Mouse (Mus musculus) heart, embryonic 11.5 days (tissue): ENCODE measurements around the gene Gm20696. TPM values are rescaled to one million over a fixed set of nuclear protein-coding genes. Genes with fewer than 3 reads are reported as not detected.

Experiments
- ATAC-seq: fragments of 200-750 bp; cut with Nextera tagmentation; replicated peaks from 2 replicates; pipeline ENCODE4 v1.8.0; 2017; ENCODE audit warnings: moderate library complexity; ENCODE audit not compliant: insufficient number of reproducible peaks, low FRiP score, low TSS enrichment
- H3K27ac ChIP-seq: fragments of 300-500 bp; sonication (generic); 2 replicates; pipeline ENCODE4 v1.5.1; 2014; ENCODE audit warnings: mild to moderate bottlenecking, low read depth, low read length
- H3K27me3 ChIP-seq: fragments of 300-500 bp; sonication (generic); 2 replicates; pipeline ENCODE4 v1.6.1; 2014; ENCODE audit warnings: mild to moderate bottlenecking, low read length, mixed read lengths; ENCODE audit not compliant: control insufficient read depth, insufficient read depth
- H3K36me3 ChIP-seq: fragments of 300-500 bp; sonication (generic); 2 replicates; pipeline ENCODE4 v1.6.1; 2014; ENCODE audit warnings: mild to moderate bottlenecking, low read length, moderate library complexity, mixed read lengths; ENCODE audit not compliant: control insufficient read depth, insufficient read depth
- H3K4me1 ChIP-seq: fragments of 300-500 bp; sonication (generic); 2 replicates; pipeline ENCODE4 v1.6.1; 2014; ENCODE audit warnings: low read length; ENCODE audit not compliant: control insufficient read depth, insufficient read depth
- H3K4me2 ChIP-seq: fragments of 300-500 bp; sonication (generic); 2 replicates; pipeline ENCODE4 v1.6.1; 2014; ENCODE audit warnings: mild to moderate bottlenecking, moderate library complexity
- H3K4me3 ChIP-seq: fragments of 300-500 bp; sonication (generic); 2 replicates; pipeline ENCODE4 v1.5.1; 2014; ENCODE audit warnings: low read depth, low read length
- H3K9ac ChIP-seq: fragments of 300-500 bp; sonication (generic); 2 replicates; pipeline ENCODE4 v1.6.1; 2014; ENCODE audit warnings: mild to moderate bottlenecking, low read depth, low read length, moderate library complexity
- H3K9me3 ChIP-seq: fragments of 300-500 bp; sonication (generic); replicated peaks from 2 replicates; pipeline ENCODE4 v1.6.1; 2016; ENCODE audit warnings: low read length; ENCODE audit not compliant: control insufficient read depth
- WGBS: fragments of 180-500 bp; shearing (Covaris S2); extraction: QIAGEN DNeasy Blood & Tissue Kit; methylation state at CpG from one replicate; pipeline ENCODE4 v1.1.7; 2014; ENCODE audit not compliant: insufficient replicate concordance; 5-methylcytosine and 5-hydroxymethylcytosine counted together
- polyA plus RNA-seq: library from polyadenylated mRNA; unstranded; fragments of >200 nt; fragmentation: Nextera tagmentation; extraction: Ambion mirVana; gene quantifications from 2 replicates; pipeline ENCODE4 v1.2.1, GENCODE M21; 2014

The Gm20696 gene
- polyA plus RNA-seq, 1 experiment from 2014 or later = 4.0 TPM

- Histone ChIP-seq H3K4me3 (no peak overlapping the region), H3K9ac (no peak overlapping the region), H3K9me3 (no peaks in the 10 kb centered on the region), H3K27ac (no peak overlapping the region), H3K36me3 (no peaks in the 10 kb centered on the region), H3K4me2 (no peak overlapping the region), H3K4me1 (no peaks in the 10 kb centered on the region), H3K27me3 (no peaks in the 10 kb centered on the region)
- no peak for ATAC-seq
- 80% methylated on average over 3 of the region's 3 CpGs for WGBS
Measured at GRCm38 (mm10) chr6:99564766-99565165, 101.8 kb downstream of the Gm20696 start.

DNA sequence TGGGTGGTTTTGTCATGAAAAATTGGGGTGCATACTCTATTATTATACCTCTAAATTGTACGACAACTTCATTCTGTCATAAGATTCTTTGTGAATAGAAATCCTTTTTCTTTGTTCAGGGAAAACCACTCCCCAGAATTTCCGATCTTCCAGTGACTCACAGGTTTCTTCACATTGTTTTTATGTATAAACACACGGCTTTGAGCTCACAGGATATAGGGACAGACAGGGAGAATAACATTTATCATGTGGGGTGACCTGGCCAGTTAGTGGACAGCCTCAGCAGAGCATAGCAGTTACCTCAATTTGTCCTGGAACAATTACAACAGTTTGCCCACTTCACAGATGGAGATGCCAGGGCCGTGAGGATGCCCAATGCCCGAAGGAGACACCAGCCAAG lies 109.6 kb downstream of the Gm20696 start:
- H3K4me3 ChIP-seq = no peak overlapping the region
- H3K4me2 ChIP-seq = no peak overlapping the region
- 75% methylated on average over 5 of the region's 5 CpGs for WGBS
- H3K36me3 ChIP-seq = no peaks in the 10 kb centered on the region
- no peaks in the 10 kb centered on the region for H3K27me3 ChIP-seq
- no peaks in the 10 kb centered on the region for H3K4me1 ChIP-seq
- H3K9me3 ChIP-seq = no peaks in the 10 kb centered on the region
- H3K9ac ChIP-seq = no peak overlapping the region
- no peak overlapping the region for H3K27ac ChIP-seq
- no peak for ATAC-seq

DNA sequence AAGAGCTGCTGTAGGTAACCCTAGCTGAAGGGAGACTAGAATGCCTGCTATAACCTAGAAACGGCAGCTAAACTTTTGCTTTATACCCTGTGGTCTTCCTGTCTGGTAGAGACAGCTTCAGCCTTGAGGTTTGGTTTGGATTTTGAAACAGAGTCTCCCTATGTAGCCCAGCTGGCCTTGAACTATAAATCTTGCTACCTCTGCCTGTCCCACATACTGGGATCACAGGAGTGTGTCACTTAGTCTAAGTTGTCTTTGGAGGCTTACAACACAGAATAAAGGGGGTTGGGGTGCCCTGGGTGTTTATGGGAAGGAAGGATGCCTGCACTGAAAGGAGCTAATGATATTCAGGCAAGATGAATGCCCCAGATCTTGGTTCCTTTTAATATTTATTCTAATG lies 113.8 kb downstream of the Gm20696 start:
- no peak overlapping the region for H3K27ac ChIP-seq
- 68% methylated on average over 1 of the region's 1 CpGs for WGBS
- H3K27me3 ChIP-seq = no peaks in the 10 kb centered on the region
- no peaks in the 10 kb centered on the region for H3K36me3 ChIP-seq
- no peak overlapping the region for H3K4me3 ChIP-seq
- no peak overlapping the region for H3K4me2 ChIP-seq
- H3K9ac ChIP-seq = no peak overlapping the region
- no peaks in the 10 kb centered on the region for H3K9me3 ChIP-seq
- H3K4me1 ChIP-seq = no peaks in the 10 kb centered on the region
- no peak for ATAC-seq

- no peak overlapping the region for H3K9ac ChIP-seq
- WGBS = 73% methylated on average over 2 of the region's 2 CpGs
- no peak overlapping the region for H3K4me2 ChIP-seq
- H3K4me3 ChIP-seq = no peak overlapping the region
- H3K27me3 ChIP-seq = no peaks in the 10 kb centered on the region
- no peak overlapping the region for H3K27ac ChIP-seq
- no peak for ATAC-seq
- no peaks in the 10 kb centered on the region for H3K4me1 ChIP-seq
- H3K9me3 ChIP-seq = no peaks in the 10 kb centered on the region
- no peaks in the 10 kb centered on the region for H3K36me3 ChIP-seq
Measured at GRCm38 (mm10) chr6:99546416-99546815, 120.2 kb downstream of the Gm20696 start.

- H3K27me3 ChIP-seq = no peaks in the 10 kb centered on the region
- no peaks in the 10 kb centered on the region for H3K4me1 ChIP-seq
- ATAC-seq = no peak
- H3K36me3 ChIP-seq = no peaks in the 10 kb centered on the region
- no peak overlapping the region for H3K4me2 ChIP-seq
- H3K4me3 ChIP-seq = no peak overlapping the region
- no peaks in the 10 kb centered on the region for H3K9me3 ChIP-seq
- H3K27ac ChIP-seq = no peak overlapping the region
- H3K9ac ChIP-seq = no peak overlapping the region
- 76% methylated on average over 6 of the region's 6 CpGs for WGBS
Measured at GRCm38 (mm10) chr6:99545437-99545836, 121.2 kb downstream of the Gm20696 start.

DNA sequence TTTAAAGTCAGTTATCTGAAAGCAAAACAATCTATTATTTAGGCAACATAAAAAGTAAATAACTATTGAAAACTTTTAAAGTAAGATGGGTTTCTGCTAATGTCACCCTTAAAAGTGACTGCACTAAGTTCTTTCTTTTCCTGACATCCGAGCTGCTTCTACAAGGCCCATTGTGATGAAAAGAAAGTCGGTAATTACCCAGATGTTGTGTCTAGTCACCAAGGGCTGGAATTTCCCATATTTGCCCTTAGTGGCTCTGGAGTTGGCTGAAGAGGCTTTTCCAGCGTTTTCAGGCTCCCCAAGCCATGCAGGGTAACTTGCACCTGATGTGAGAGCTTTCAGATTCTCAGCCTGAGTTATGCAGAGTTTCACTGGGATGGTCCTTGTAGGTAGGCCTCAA lies 125.5 kb downstream of the Gm20696 start:
- no peak overlapping the region for H3K9ac ChIP-seq
- WGBS = 46% methylated on average over 3 of the region's 3 CpGs
- no peak for ATAC-seq

DNA sequence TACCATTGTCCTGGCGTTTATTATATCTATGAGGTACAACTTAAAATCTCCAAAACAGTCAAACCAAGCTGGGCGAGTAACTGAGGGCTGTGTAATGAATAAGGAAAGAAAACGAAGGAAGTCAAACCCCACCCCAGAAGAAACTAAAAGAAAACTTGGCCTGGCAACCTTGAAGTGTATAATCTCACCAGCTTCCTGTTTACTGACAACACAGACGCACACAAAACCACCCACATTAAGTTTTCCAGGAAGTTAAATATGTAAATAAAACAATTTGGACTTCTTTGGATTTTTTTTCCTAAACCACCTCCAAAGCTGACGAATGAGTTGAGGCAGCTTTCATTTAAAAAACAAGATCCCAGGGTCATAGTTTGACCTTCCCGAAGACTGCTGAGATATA lies 125.9 kb downstream of the Gm20696 start:
- Histone ChIP-seq H3K27me3 (no peaks in the 10 kb centered on the region), H3K9ac (no peak overlapping the region), H3K9me3 (no peaks in the 10 kb centered on the region), H3K4me2 (no peak overlapping the region), H3K27ac (no peak overlapping the region), H3K4me1 (no peaks in the 10 kb centered on the region), H3K4me3 (no peak overlapping the region), H3K36me3 (no peaks in the 10 kb centered on the region)
- WGBS = 59% methylated on average over 6 of the region's 6 CpGs
- ATAC-seq = no peak

More for the DNA sequence above, 125.5 kb downstream of the Gm20696 start:
- no peaks in the 10 kb centered on the region for H3K36me3 ChIP-seq
- no peak overlapping the region for H3K27ac ChIP-seq
- H3K4me3 ChIP-seq = no peak overlapping the region
- no peaks in the 10 kb centered on the region for H3K9me3 ChIP-seq
- no peak overlapping the region for H3K4me2 ChIP-seq
- H3K27me3 ChIP-seq = no peaks in the 10 kb centered on the region
- no peaks in the 10 kb centered on the region for H3K4me1 ChIP-seq

GRCm38 (mm10) chr6:99540146-99540545 lies 126.5 kb downstream of the Gm20696 start:
- H3K9me3 ChIP-seq = no peaks in the 10 kb centered on the region
- no peak for ATAC-seq
- WGBS = 77% methylated on average over 5 of the region's 5 CpGs
- H3K4me1 ChIP-seq = no peaks in the 10 kb centered on the region
- H3K4me3 ChIP-seq = no peak overlapping the region
- no peak overlapping the region for H3K4me2 ChIP-seq
- no peaks in the 10 kb centered on the region for H3K36me3 ChIP-seq
- no peak overlapping the region for H3K27ac ChIP-seq
- H3K27me3 ChIP-seq = no peaks in the 10 kb centered on the region
- H3K9ac ChIP-seq = no peak overlapping the region

- Histone ChIP-seq H3K4me2 (no peak overlapping the region), H3K36me3 (no peaks in the 10 kb centered on the region), H3K4me3 (no peak overlapping the region), H3K27me3 (no peaks in the 10 kb centered on the region), H3K27ac (no peak overlapping the region), H3K9me3 (no peaks in the 10 kb centered on the region), H3K9ac (no peak overlapping the region), H3K4me1 (no peaks in the 10 kb centered on the region)
- ATAC-seq = no peak
- WGBS = 76% methylated on average over 17 of the region's 17 CpGs
Measured at GRCm38 (mm10) chr6:99538194-99538941, 128.2 kb downstream of the Gm20696 start.
